Mouse (Mus musculus) layer of hippocampus, adult 8-10 months (tissue): Measurements from ENCODE around the gene Mrpl54. TPM values are rescaled to one million over a fixed set of nuclear protein-coding genes. Genes with fewer than 3 reads are reported as not detected.
"Not testable (repeated sequence)": the region's sequence is repeated elsewhere in the genome, so short reads cannot be mapped to it uniquely, and the experiment has no call there.

ENCODE experiments used
- DNase-seq, 2 experiments: peaks; one replicate each; pipeline ENCODE4 v3.0.0; 2022; ENCODE audit warnings: low spot score in 2 of 2
- microRNA-seq, 2 experiments: library from miRNA; unstranded; fragments of <30 nt; microRNA quantifications; one replicate each; pipeline ENCODE4 v1.2.0; 2022
- total RNA-seq, 4 experiments: library from RNA; stranded (reverse); gene quantifications; 2 replicates each; pipeline ENCODE4 v1.2.4; 2022

Gene Mrpl54
- total RNA-seq, 4 experiments from 2014 or later, result 32.5 to 49.5 (median 40.8) TPM

GRCm38 (mm10) chr10:81230438-81231332, 36.0 kb downstream of the Mrpl54 start, which contains the start of gene Atcay:
Atcay (minus strand) TSS chr10:81230833.
- peak; percentile 80 to 82 for DNase-seq

DNA sequence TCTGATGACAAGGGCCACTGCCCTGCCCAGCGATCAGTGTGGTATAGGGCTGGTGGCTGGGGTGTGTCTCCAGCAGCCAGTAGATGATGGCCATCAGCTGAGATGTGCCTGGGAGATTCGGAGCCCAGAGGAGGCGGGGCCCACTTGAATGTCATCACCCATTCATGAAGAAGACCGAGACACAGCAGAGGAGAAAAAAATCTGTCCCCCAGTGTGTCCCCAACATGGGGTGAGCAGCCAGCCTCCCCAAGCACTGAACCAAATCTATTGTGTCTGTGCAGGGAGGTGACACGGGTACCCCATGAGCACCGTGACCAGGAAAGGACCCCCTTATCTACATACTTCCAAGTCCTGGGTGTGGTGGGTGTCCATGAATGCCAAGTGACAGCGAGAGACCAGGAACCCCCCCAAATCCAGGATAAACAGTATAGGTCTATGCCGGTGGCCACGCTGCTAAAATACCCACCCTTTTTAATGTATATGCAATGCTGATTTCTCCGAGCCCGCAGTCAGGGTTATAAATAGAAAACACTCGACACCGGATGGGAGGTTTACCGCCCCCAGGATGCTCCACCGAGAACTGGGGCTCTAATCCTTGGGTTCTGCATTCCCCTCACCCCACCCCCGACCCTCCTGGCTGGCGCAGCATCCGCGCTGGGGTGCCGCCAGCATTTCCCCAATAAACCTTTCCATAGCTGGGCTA, 36.8 kb downstream of the Mrpl54 start:
- DNase-seq, result no peak

DNA sequence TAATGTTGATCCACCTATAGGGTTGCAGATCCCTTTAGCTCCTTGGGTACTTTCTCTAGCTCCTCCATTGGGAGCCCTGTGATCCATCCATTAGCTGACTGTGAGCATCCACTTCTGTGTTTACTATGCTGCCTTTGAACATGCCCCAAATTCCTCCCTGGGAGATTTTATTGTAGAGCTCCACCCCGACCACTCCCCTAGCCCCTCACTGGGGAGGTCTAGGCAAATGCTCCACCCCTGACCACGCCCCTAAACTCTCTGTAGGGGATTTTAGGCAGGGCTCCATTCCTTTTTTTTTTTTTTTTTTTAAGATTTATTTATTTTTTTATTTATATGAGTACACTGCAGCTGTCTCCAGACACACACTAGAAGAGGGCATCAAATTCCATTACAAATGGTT, 43.0 kb downstream of the Mrpl54 start:
- not testable (repeated sequence) for DNase-seq

DNA sequence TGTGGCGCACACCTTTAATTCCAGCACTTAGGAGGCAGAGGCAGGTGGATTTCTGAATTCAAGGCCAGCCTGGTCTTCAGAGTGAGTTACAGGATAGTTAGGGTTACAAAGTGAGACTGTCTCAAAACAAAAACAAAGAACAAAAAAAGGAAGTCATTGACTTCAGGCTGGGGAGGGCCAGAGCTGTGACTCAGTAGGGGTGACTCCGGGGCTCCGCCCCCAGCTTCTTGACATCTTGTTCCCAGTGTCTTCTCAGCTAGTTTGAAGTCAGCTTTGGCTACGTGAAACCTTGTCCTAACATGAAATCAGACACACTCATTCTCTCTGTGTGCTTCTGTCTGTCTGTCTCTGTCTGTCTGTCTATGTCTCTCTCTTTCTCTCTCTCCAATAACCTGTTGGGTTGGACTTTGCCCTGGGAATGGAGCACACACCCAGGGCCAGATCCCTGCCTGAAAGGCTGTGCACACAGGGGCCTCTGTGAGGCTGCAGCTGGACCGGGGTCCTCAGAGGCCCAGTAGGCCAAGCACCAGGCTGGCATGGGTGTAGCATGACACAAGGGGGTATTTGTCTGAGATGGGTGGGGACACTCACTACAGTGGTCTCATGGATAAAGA, 45.2 kb downstream of the Mrpl54 start:
- DNase-seq, result no peak

GRCm38 (mm10) chr10:81217964-81218363, 48.8 kb downstream of the Mrpl54 start:
- DNase-seq, result no peak

- DNase-seq, result not testable (repeated sequence)
These were observed 49.5 kb downstream of the Mrpl54 start for GRCm38 (mm10) chr10:81217267-81217666.

DNA sequence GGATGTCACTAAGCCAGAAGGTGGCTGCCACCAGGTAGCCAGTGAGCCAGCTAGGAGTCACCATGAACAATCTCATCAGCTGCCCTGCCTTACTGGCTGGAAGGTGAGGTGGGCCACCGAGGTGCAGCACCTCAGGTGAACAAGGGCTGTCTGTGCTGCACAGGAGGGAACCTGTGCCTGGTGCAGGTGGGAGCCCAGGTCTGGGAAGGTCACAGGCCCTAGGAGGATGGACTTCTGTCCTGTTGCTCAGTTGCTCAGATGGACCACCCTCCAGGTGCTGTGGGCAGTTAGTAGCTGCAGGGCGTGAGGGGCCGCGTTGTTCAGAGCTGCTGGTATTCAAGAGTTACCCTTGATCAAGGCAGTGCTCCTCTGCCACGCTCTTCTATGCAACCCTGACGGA, 49.9 kb downstream of the Mrpl54 start:
- DNase-seq, result no peak

DNA sequence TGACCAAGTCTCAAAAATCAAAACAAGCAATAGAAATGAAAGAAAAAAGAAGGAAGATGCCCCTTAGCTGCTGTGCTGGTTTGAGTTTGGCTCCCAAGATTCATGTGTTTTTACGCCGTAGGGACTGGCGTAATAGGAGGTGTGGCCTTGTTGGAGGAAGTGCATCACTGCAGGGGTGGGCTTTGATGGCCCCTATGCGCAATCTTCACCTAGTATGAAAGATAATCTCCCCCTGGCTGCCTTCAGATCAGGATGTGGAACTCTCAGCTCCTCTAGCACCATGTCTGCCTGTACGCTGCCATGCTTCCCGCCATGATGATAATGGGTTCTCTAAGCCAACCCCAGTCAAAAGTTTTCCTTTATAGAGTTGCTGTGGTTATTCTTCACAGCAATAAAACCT, 50.5 kb downstream of the Mrpl54 start:
- no peak for DNase-seq

Small RNA genes within 50 kb of the gene (microRNA-seq; reads per million reads assigned to microRNA genes)
- gene Mir3057, result 24.9 to 36.1 reads per million in 2 experiments

Other genes starting within 250 kb of the Mrpl54 start
- 10 to 100 TPM; 88.3 to 96.9 (median 90.2) TPM for gene Diras1, start 241.3 kb downstream of the Mrpl54 start, total RNA-seq
- gene Slc39a3, start 229.5 kb downstream of the Mrpl54 start, total RNA-seq, result 10 to 100 TPM; 55.5 to 60.8 (median 60.0) TPM
- gene Sgta, start 206.8 kb downstream of the Mrpl54 start, total RNA-seq, result 100 to 1,000 TPM; 165 to 175 (median 172) TPM
- gene Thop1, start 196.9 kb downstream of the Mrpl54 start, total RNA-seq, result 10 to 100 TPM; 44.5 to 55.0 (median 46.5) TPM
- under 1 TPM; 0.19 to 0.80 (median 0.68) TPM for gene Creb3l3, start 168.1 kb downstream of the Mrpl54 start, total RNA-seq
- 100 to 1,000 TPM; 131 to 151 (median 135) TPM for gene Map2k2, start 161.0 kb downstream of the Mrpl54 start, total RNA-seq
- gene Zbtb7a, start 131.7 kb downstream of the Mrpl54 start, total RNA-seq, result 100 to 1,000 TPM in 3 of 4 experiments, 10 to 100 TPM in 1; 94.8 to 118 (median 103) TPM
- 10 to 100 TPM; 27.0 to 35.1 (median 31.7) TPM for gene Pias4, start 99.0 kb downstream of the Mrpl54 start, total RNA-seq
- 100 to 1,000 TPM; 820 to 960 (median 855) TPM for gene Eef2, start 90.3 kb downstream of the Mrpl54 start, total RNA-seq
- 10 to 100 TPM; 57.1 to 69.8 (median 65.7) TPM for gene Dapk3, start 83.9 kb downstream of the Mrpl54 start, total RNA-seq
- not detected for gene 4930442H23Rik, start 83.1 kb downstream of the Mrpl54 start, total RNA-seq
- under 1 TPM in 1 of 4 experiments, not detected in 3; 0.57 TPM for gene Nmrk2, start 64.9 kb downstream of the Mrpl54 start, total RNA-seq
- gene Atcay, start 36.1 kb downstream of the Mrpl54 start, total RNA-seq, result 100 to 1,000 TPM; 135 to 167 (median 145) TPM
- 10 to 100 TPM; 59.3 to 81.0 (median 65.3) TPM for gene Zfr2, start 33.8 kb downstream of the Mrpl54 start, total RNA-seq
- 100 to 1,000 TPM; 208 to 230 (median 216) TPM for gene Matk, start 14.0 kb downstream of the Mrpl54 start, total RNA-seq
- gene Apba3, start within 50 bp of the Mrpl54 start, total RNA-seq, result 10 to 100 TPM; 32.0 to 45.0 (median 39.1) TPM
- 1 to 10 TPM in 2 of 4 experiments, under 1 TPM in 2; 0.73 to 1.2 (median 0.90) TPM for gene Tjp3, start 24.6 kb upstream of the Mrpl54 start, total RNA-seq
- 100 to 1,000 TPM; 267 to 303 (median 296) TPM for gene Pip5k1c, start 26.0 kb upstream of the Mrpl54 start, total RNA-seq
- 10 to 100 TPM; 28.2 to 31.3 (median 30.2) TPM for gene Cactin, start 54.2 kb upstream of the Mrpl54 start, total RNA-seq
- gene Tbxa2r, start 61.8 kb upstream of the Mrpl54 start, total RNA-seq, result 1 to 10 TPM; 1.1 to 1.4 (median 1.4) TPM
- 1 to 10 TPM; 1.3 to 2.2 (median 1.7) TPM for gene Gipc3, start 76.3 kb upstream of the Mrpl54 start, total RNA-seq
- gene Hmg20b, start 83.5 kb upstream of the Mrpl54 start, total RNA-seq, result 10 to 100 TPM; 32.5 to 37.1 (median 32.9) TPM
- 10 to 100 TPM; 40.7 to 46.7 (median 43.6) TPM for gene Mfsd12, start 90.6 kb upstream of the Mrpl54 start, total RNA-seq
- gene 4930404N11Rik, start 98.9 kb upstream of the Mrpl54 start, total RNA-seq, result 1 to 10 TPM; 1.0 to 3.2 (median 1.4) TPM
- gene Fzr1, start 111.6 kb upstream of the Mrpl54 start, total RNA-seq, result 10 to 100 TPM; 64.6 to 72.1 (median 67.2) TPM
- gene Dohh, start 117.5 kb upstream of the Mrpl54 start, total RNA-seq, result 10 to 100 TPM; 64.3 to 78.5 (median 72.6) TPM
- gene Gm48551, start 117.5 kb upstream of the Mrpl54 start, total RNA-seq, result 1 to 10 TPM; 2.7 to 5.5 (median 4.5) TPM
- gene Gm48552, start 122.1 kb upstream of the Mrpl54 start, total RNA-seq, result 1 to 10 TPM; 2.9 to 9.7 (median 4.2) TPM
- gene Smim24, start 126.1 kb upstream of the Mrpl54 start, total RNA-seq, result 1 to 10 TPM; 1.3 to 1.7 (median 1.4) TPM
- gene Nfic, start 188.7 kb upstream of the Mrpl54 start, total RNA-seq, result 10 to 100 TPM; 52.8 to 61.6 (median 58.7) TPM
- gene Celf5, start 215.8 kb upstream of the Mrpl54 start, total RNA-seq, result 100 to 1,000 TPM; 230 to 284 (median 256) TPM
- gene Ncln, start 229.5 kb upstream of the Mrpl54 start, total RNA-seq, result 10 to 100 TPM; 74.1 to 88.0 (median 82.8) TPM
- gene S1pr4, start 233.2 kb upstream of the Mrpl54 start, total RNA-seq, result under 1 TPM; 0.51 to 0.80 (median 0.58) TPM